Mouse (Mus musculus): Measurements from ENCODE around the gene Zfp879. TPM values are rescaled to one million over a fixed set of nuclear protein-coding genes. Genes with fewer than 3 reads are reported as not detected.

Gene Zfp879
- polyA plus RNA-seq, 1 experiment from 2014 or later, result 1.7 TPM

DNA sequence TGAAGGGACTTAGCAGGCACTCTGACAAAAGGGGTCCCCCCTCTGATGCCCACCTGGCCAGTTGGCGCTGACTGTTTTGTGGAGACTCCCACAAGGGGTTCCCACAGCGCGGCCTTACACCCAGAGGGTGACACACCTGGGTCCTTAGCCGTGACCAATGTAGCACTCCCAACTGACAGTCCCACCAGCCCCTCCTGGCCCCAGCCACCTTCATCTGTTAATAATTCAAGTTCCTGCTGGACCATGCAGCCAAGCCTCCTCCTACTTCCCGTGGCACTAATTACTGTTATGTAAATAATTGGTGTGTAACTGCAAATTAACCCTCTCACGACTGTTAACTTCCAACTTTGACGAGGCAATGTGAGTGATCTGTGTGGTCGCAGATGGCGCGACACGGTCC is 43.7 kb downstream of the Zfp879 start:
- Histone ChIP-seq H3K4me2 (replicated peaks) (no peak overlapping the region), H3K27me3 (ENCODE audit: control insufficient read depth, insufficient read depth, low read length) (no peaks in the 10 kb centered on the region), H3K4me3 (replicated peaks; ENCODE audit: low read length) (no peak overlapping the region), H3K9me3 (ENCODE audit: control insufficient read depth, low read length) (no peaks in the 10 kb centered on the region), H3K36me3 (replicated peaks; ENCODE audit: control insufficient read depth, insufficient read depth) (no peaks in the 10 kb centered on the region), H3K9ac (no peak overlapping the region), H3K27ac (no peak overlapping the region), H3K4me1 (replicated peaks; ENCODE audit: control insufficient read depth, insufficient read depth, low read length) (no peaks in the 10 kb centered on the region)
- no peak for DNase-seq (ENCODE audit: low spot score)
- no peak for ATAC-seq (ENCODE audit: low FRiP score)
- WGBS, result 77% methylated on average over 11 of the region's 11 CpGs

Other genes with a start within 250 kb of the Zfp879 start
- 6.3 and 6.8 TPM in 2 replicates for gene Adamts2, start 239.5 kb downstream of the Zfp879 start, polyA plus RNA-seq (2014; fragmentation: Nextera tagmentation; extraction: Ambion mirVana)
- gene Zfp354c, start 13.8 kb downstream of the Zfp879 start, polyA plus RNA-seq (2014; fragmentation: Nextera tagmentation; extraction: Ambion mirVana), result 71.9 and 80.9 TPM in 2 replicates
- gene Grm6, start 9.1 kb upstream of the Zfp879 start, polyA plus RNA-seq (2014; fragmentation: Nextera tagmentation; extraction: Ambion mirVana), result not detected in 2 replicates
- gene Zfp454, start 46.1 kb upstream of the Zfp879 start, polyA plus RNA-seq (2014; fragmentation: Nextera tagmentation; extraction: Ambion mirVana), result 9.9 and 14.4 TPM in 2 replicates
- gene Zfp2, start 74.6 kb upstream of the Zfp879 start, polyA plus RNA-seq (2014; fragmentation: Nextera tagmentation; extraction: Ambion mirVana), result 46.5 and 50.9 TPM in 2 replicates
- gene Zfp354b, start 90.1 kb upstream of the Zfp879 start, polyA plus RNA-seq (2014; fragmentation: Nextera tagmentation; extraction: Ambion mirVana), result 5.1 and 5.5 TPM in 2 replicates
- not detected in 2 replicates for gene 4933414I15Rik, start 102.2 kb upstream of the Zfp879 start, polyA plus RNA-seq (2014; fragmentation: Nextera tagmentation; extraction: Ambion mirVana)
- not detected in 2 replicates for gene Prop1, start 112.2 kb upstream of the Zfp879 start, polyA plus RNA-seq (2014; fragmentation: Nextera tagmentation; extraction: Ambion mirVana)
- not detected in 2 replicates for gene Olfr1378, start 125.0 kb upstream of the Zfp879 start, polyA plus RNA-seq (2014; fragmentation: Nextera tagmentation; extraction: Ambion mirVana)
- not detected in 2 replicates for gene Olfr1377, start 140.4 kb upstream of the Zfp879 start, polyA plus RNA-seq (2014; fragmentation: Nextera tagmentation; extraction: Ambion mirVana)
- not detected in 2 replicates for gene Olfr51, start 162.0 kb upstream of the Zfp879 start, polyA plus RNA-seq (2014; fragmentation: Nextera tagmentation; extraction: Ambion mirVana)
- not detected in 2 replicates for gene Olfr54, start 172.7 kb upstream of the Zfp879 start, polyA plus RNA-seq (2014; fragmentation: Nextera tagmentation; extraction: Ambion mirVana)
- not detected in 2 replicates for gene Olfr1375, start 206.6 kb upstream of the Zfp879 start, polyA plus RNA-seq (2014; fragmentation: Nextera tagmentation; extraction: Ambion mirVana)
- gene Zfp354a, start 217.7 kb upstream of the Zfp879 start, polyA plus RNA-seq (2014; fragmentation: Nextera tagmentation; extraction: Ambion mirVana), result 12.4 and 16.7 TPM in 2 replicates

All from hindbrain, embryonic 14.5 days (tissue).